Mouse (Mus musculus) liver, adult 2 months (tissue): ENCODE results near the gene Hoxa3.

Source experiments
- CTCF ChIP-seq: fragments of 200-500 bp; IDR thresholded peaks from 2 replicates; pipeline ENCODE4 v1.5.1; 2011; ENCODE audit warnings: low read depth, low read length, control low read depth
- POLR2A ChIP-seq: fragments of 200-500 bp; IDR thresholded peaks from 2 replicates; pipeline ENCODE4 v1.6.1; 2011; ENCODE audit warnings: low read length, control low read depth; ENCODE audit not compliant: insufficient read depth; ENCODE audit errors: extremely low read depth

DNA sequence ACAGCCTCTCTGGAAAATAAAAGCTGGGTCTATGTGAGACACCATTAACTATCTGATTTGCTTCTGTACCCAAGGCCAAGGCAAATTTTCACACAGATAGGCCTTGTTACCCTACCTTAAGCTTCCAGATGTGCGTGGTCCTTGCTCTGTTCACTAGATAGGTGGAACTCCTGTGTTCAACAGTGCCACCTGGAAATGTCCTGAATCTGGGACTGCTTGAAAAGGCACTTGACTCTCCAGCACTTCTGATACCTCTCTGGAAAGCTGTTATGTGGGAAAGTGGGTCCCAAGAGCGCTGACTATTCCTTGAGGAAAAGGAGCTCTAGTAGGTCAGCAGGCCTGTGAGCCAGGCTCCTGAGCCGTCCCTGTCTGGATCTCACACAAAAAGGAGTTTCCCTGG, 23.7 kb upstream of the Hoxa3 start:
- no peak for TF ChIP-seq CTCF
- TF ChIP-seq POLR2A, result no peak
